Mouse (Mus musculus): Measurements from ENCODE around the gene Cyp2d40. TPM values are rescaled to one million over a fixed set of nuclear protein-coding genes. Genes with fewer than 3 reads are reported as not detected.

The Cyp2d40 gene
- not detected for total RNA-seq (2023)

GRCm38 (mm10) chr15:82763631-82764420, at the start of gene Cyp2d40:
Gene Cyp2d40, minus strand, starts transcription at chr15:82764183.

GRCm38 (mm10) chr15:82794277-82794676, 30.3 kb upstream of the Cyp2d40 start, which contains the start of gene Cyp2d26:
Gene Cyp2d26, minus strand, starts transcription at chr15:82794294.

Other genes with a start within 250 kb of the Cyp2d40 start
- gene Cyp2d12, start 209.1 kb downstream of the Cyp2d40 start, total RNA-seq (2023): not detected
- not detected for gene Cyp2d34, start 143.2 kb downstream of the Cyp2d40 start, total RNA-seq (2023)
- gene Cyp2d26, start 30.1 kb upstream of the Cyp2d40 start, total RNA-seq (2023): not detected
- 10 to 100 TPM; 79.2 to 97.6 TPM for gene Tcf20, start 223.7 kb upstream of the Cyp2d40 start, total RNA-seq (2023)

Data from neutrophil, adult 83 days (primary cell).